Mouse (Mus musculus) CH12.LX (cell line): ENCODE data around the gene Slc26a8. TPM values are rescaled to one million over a fixed set of nuclear protein-coding genes. Genes with fewer than 3 reads are reported as not detected.
A peak's percentile ranks its signal among the peaks of the same experiment; 100 is the strongest.

Experiments used
- DNase-seq: peaks from one replicate; pipeline ENCODE4 v3.0.0-alpha.2; 2013; ENCODE audit errors: extremely low read depth
- H3K27ac ChIP-seq: 2 replicates; pipeline ENCODE4 v1.5.1; 2012; ENCODE audit warnings: low read depth, mild to moderate bottlenecking, control low read depth, moderate library complexity; ENCODE audit not compliant: insufficient read depth
- H3K27me3 ChIP-seq: replicated peaks from 2 replicates; pipeline ENCODE3; 2012; ENCODE audit warnings: inconsistent platforms
- H3K36me3 ChIP-seq, 2 experiments: replicated peaks in 1 of 2; 2 replicates each; pipeline versions ENCODE3 to v1.6.1; 2012; ENCODE audit warnings: inconsistent platforms in 1 of 2, low read length in 1 of 2, mild to moderate bottlenecking in 1 of 2, mixed read lengths in 1 of 2, moderate library complexity in 1 of 2; ENCODE audit not compliant: control insufficient read depth in 1 of 2, insufficient read depth in 1 of 2
- H3K4me1 ChIP-seq, 2 experiments: 2 replicates each; pipeline ENCODE4 v1.6.1; 2012; ENCODE audit warnings: inconsistent platforms in 1 of 2, moderate library complexity in 1 of 2; ENCODE audit not compliant: insufficient read depth in 2 of 2, control insufficient read depth in 1 of 2
- H3K4me2 ChIP-seq: 2 replicates; pipeline ENCODE4 v1.6.1; 2012; ENCODE audit warnings: low read depth, mild to moderate bottlenecking, control low read depth; ENCODE audit not compliant: poor library complexity, insufficient read depth, severe bottlenecking
- H3K4me3 ChIP-seq, 3 experiments: fragments of 150-350 bp in 1 of 3; sonication (generic) in 1 of 3; replicated peaks in 1 of 3; 2 replicates each; pipeline versions ENCODE3 to v1.5.1; 2011 to 2012; ENCODE audit warnings: low read depth in 2 of 3, low read length in 2 of 3, mild to moderate bottlenecking in 2 of 3, moderate library complexity in 2 of 3, control low read depth in 1 of 3, improper control_type of control experiment in 1 of 3, inconsistent platforms in 1 of 3, mixed read lengths in 1 of 3; ENCODE audit not compliant: poor library complexity in 1 of 3
- H3K79me2 ChIP-seq: replicated peaks from 2 replicates; pipeline ENCODE4 v1.6.1; 2012; ENCODE audit warnings: mild to moderate bottlenecking, moderate library complexity; ENCODE audit not compliant: control insufficient read depth, poor library complexity, insufficient read depth, severe bottlenecking; ENCODE audit errors: extremely low read depth
- H3K9ac ChIP-seq: 2 replicates; pipeline ENCODE4 v1.6.1; 2012; ENCODE audit warnings: low read depth, mild to moderate bottlenecking, control low read depth, moderate library complexity; ENCODE audit not compliant: insufficient read depth
- H3K9me3 ChIP-seq: replicated peaks from 2 replicates; pipeline ENCODE3; 2012; ENCODE audit warnings: low read length, inconsistent platforms, mixed read lengths
- BHLHE40 ChIP-seq: IDR thresholded peaks from 2 replicates; pipeline ENCODE4 v1.6.1; 2011; ENCODE audit warnings: mild to moderate bottlenecking, low read depth, low read length, improper control_type of control experiment
- CHD1 ChIP-seq: IDR thresholded peaks from 2 replicates; pipeline ENCODE4 v1.6.1; 2012; ENCODE audit warnings: low read depth, low read length, improper control_type of control experiment, inconsistent platforms
- CHD2 ChIP-seq: IDR thresholded peaks from 2 replicates; pipeline ENCODE4 v1.6.1; 2011; ENCODE audit warnings: low read length, improper control_type of control experiment
- CTCF ChIP-seq, 2 experiments: IDR thresholded peaks in 1 of 2; conservative IDR thresholded peaks in 1 of 2; 2 replicates each; pipeline ENCODE4 v1.5.1; 2011 to 2012; ENCODE audit warnings: low read depth in 2 of 2, low read length in 2 of 2, improper control_type of control experiment in 1 of 2, inconsistent platforms in 1 of 2, mild to moderate bottlenecking in 1 of 2, moderate library complexity in 1 of 2
- E2F4 ChIP-seq: IDR thresholded peaks from 2 replicates; pipeline ENCODE4 v1.6.1; 2011; ENCODE audit warnings: low read depth, low read length, improper control_type of control experiment; ENCODE audit not compliant: insufficient replicate concordance
- ELF1 ChIP-seq: IDR thresholded peaks from 2 replicates; pipeline ENCODE4 v1.6.1; 2014; ENCODE audit warnings: low read depth, mild to moderate bottlenecking, inconsistent platforms, low read length, improper control_type of control experiment
- EP300 ChIP-seq: IDR thresholded peaks from 2 replicates; pipeline ENCODE4 v1.6.1; 2011; ENCODE audit warnings: low read length, improper control_type of control experiment
- ETS1 ChIP-seq: conservative IDR thresholded peaks from 2 replicates; pipeline ENCODE4 v1.6.1; 2012; ENCODE audit warnings: low read depth, mild to moderate bottlenecking, inconsistent platforms, low read length, improper control_type of control experiment, moderate library complexity
- HCFC1 ChIP-seq: IDR thresholded peaks from 2 replicates; pipeline ENCODE4 v1.6.1; 2012; ENCODE audit warnings: low read depth, mild to moderate bottlenecking, inconsistent platforms, low read length, improper control_type of control experiment
- IRF4 ChIP-seq: IDR thresholded peaks from 2 replicates; pipeline ENCODE4 v1.6.1; 2014; ENCODE audit warnings: low read depth, mild to moderate bottlenecking, inconsistent platforms, low read length, improper control_type of control experiment
- JUN ChIP-seq: IDR thresholded peaks from 2 replicates; pipeline ENCODE4 v1.6.1; 2011; ENCODE audit warnings: low read depth, mild to moderate bottlenecking, low read length, improper control_type of control experiment, moderate library complexity; ENCODE audit not compliant: insufficient read depth
- JUND ChIP-seq: conservative IDR thresholded peaks from 2 replicates; pipeline ENCODE4 v1.6.1; 2011; ENCODE audit warnings: low read depth, low read length, improper control_type of control experiment
- KAT2A ChIP-seq: IDR thresholded peaks from 2 replicates; pipeline ENCODE4 v1.6.1; 2012; ENCODE audit warnings: low read length, improper control_type of control experiment, inconsistent platforms; ENCODE audit not compliant: insufficient replicate concordance
- MAFK ChIP-seq: IDR thresholded peaks from 2 replicates; pipeline ENCODE4 v1.6.1; 2011; ENCODE audit warnings: low read length, improper control_type of control experiment; ENCODE audit not compliant: insufficient replicate concordance
- MAX ChIP-seq: IDR thresholded peaks from 2 replicates; pipeline ENCODE4 v1.6.1; 2011; ENCODE audit warnings: low read length, improper control_type of control experiment
- MAZ ChIP-seq: IDR thresholded peaks from 2 replicates; pipeline ENCODE4 v1.6.1; 2012; ENCODE audit warnings: low read depth, mild to moderate bottlenecking, inconsistent platforms, low read length, improper control_type of control experiment, moderate library complexity
- MEF2A ChIP-seq: IDR thresholded peaks from 2 replicates; pipeline ENCODE4 v1.6.1; 2014; ENCODE audit warnings: low read depth, mild to moderate bottlenecking, inconsistent platforms, low read length, improper control_type of control experiment, borderline replicate concordance
- MYC ChIP-seq: IDR thresholded peaks from 2 replicates; pipeline ENCODE4 v1.6.1; 2011; ENCODE audit warnings: low read depth, mild to moderate bottlenecking, improper control_type of control experiment, low read length
- POLR2A ChIP-seq: IDR thresholded peaks from 2 replicates; pipeline ENCODE4 v1.6.1; 2011; ENCODE audit warnings: low read depth, mild to moderate bottlenecking, improper control_type of control experiment, low read length
- POLR2AphosphoS2 ChIP-seq: IDR thresholded peaks from 2 replicates; pipeline ENCODE4 v1.6.1; 2011; ENCODE audit warnings: low read depth, low read length, improper control_type of control experiment
- RCOR1 ChIP-seq: conservative IDR thresholded peaks from 2 replicates; pipeline ENCODE4 v1.6.1; 2012; ENCODE audit warnings: low read depth, mild to moderate bottlenecking, inconsistent platforms, low read length, improper control_type of control experiment
- SIN3A ChIP-seq: IDR thresholded peaks from 2 replicates; pipeline ENCODE4 v1.6.1; 2012; ENCODE audit warnings: low read length, improper control_type of control experiment, inconsistent platforms
- TBP ChIP-seq: conservative IDR thresholded peaks from 2 replicates; pipeline ENCODE4 v1.6.1; 2011; ENCODE audit warnings: low read depth, low read length, improper control_type of control experiment
- TCF12 ChIP-seq: IDR thresholded peaks from 2 replicates; pipeline ENCODE4 v1.6.1; 2014; ENCODE audit warnings: low read depth, mild to moderate bottlenecking, inconsistent platforms, low read length, improper control_type of control experiment
- UBTF ChIP-seq: IDR thresholded peaks from 2 replicates; pipeline ENCODE4 v1.6.1; 2012; ENCODE audit warnings: low read depth, mild to moderate bottlenecking, inconsistent platforms, low read length, improper control_type of control experiment, moderate library complexity
- ZC3H11A ChIP-seq: IDR thresholded peaks from 2 replicates; pipeline ENCODE4 v1.6.1; 2012; ENCODE audit warnings: low read depth, mild to moderate bottlenecking, inconsistent platforms, low read length, improper control_type of control experiment
- ZKSCAN1 ChIP-seq: IDR thresholded peaks from 2 replicates; pipeline ENCODE4 v1.6.1; 2012; ENCODE audit warnings: low read depth, inconsistent platforms, low read length, improper control_type of control experiment, borderline replicate concordance
- ZNF384 ChIP-seq: IDR thresholded peaks from 2 replicates; pipeline ENCODE4 v1.6.1; 2012; ENCODE audit warnings: low read depth, low read length, improper control_type of control experiment, inconsistent platforms
- dilution Hi-C: fragments of 300-500 bp; cut with MboI; formaldehyde crosslinking; loops from 2 replicates; pipeline ENCODE4 v1.14.3; 2020; ENCODE audit warnings: low sequenced_read_pairs; ENCODE audit not compliant: extremely low pct_unique_long_range_greater_than_20kb, extremely low pct_ligation_motif_present
- in situ Hi-C: fragments of 300-500 bp; cut with MboI; formaldehyde crosslinking; loops from 3 replicates; pipeline ENCODE4 v1.14.3; 2019; ENCODE audit warnings: low sequenced_read_pairs, low pct_ligation_motif_present, low pct_unique_long_range_greater_than_20kb, mixed read lengths
- polyA plus RNA-seq: library from polyadenylated mRNA; unstranded; fragments of >175 nt; gene quantifications from 2 replicates; pipeline ENCODE4 v1.2.1, GENCODE M21; 2012; ENCODE audit warnings: low read depth; ENCODE audit not compliant: insufficient read length
- total RNA-seq, 2 experiments: library from RNA; depleted of rRNA; stranded (reverse); fragments of 300-350 nt in 1 of 2; fragments of >200 nt in 1 of 2; gene quantifications; 2 replicates each; pipeline ENCODE4 v1.2.3; 2012 to 2014

Gene Slc26a8
- total and polyA plus RNA-seq, 3 experiments: 0.44 TPM; not detected in 2

GRCm38 (mm10) chr17:28698245-28698644, 8.2 kb upstream of the Slc26a8 start:
- H3K27me3 ChIP-seq: no peaks in the 10 kb centered on the region
- in situ Hi-C loops: loop anchor here (5.0 to 10.0 kb wide), 2 partner anchors 44 to 197 kb away; no protein-coding TSS in a partner anchor
- H3K4me3 ChIP-seq: no peak overlapping the region
- H3K9me3 ChIP-seq: no peaks in the 10 kb centered on the region
- peaks cover 0 to 45% of the 10 kb centered on the region in 2 experiments for H3K36me3 ChIP-seq
- H3K9ac ChIP-seq: 0 out of 2 replicates have a peak overlapping the region, but pooled peaks have one; percentile 35
- peak overlapping the region; percentile 69 for H3K27ac ChIP-seq
- peaks cover 32% of the 10 kb centered on the region for H3K79me2 ChIP-seq
- H3K4me1 ChIP-seq: peaks cover 25 to 83% of the 10 kb centered on the region in 2 experiments
- peak overlapping the region; percentile 77 for H3K4me2 ChIP-seq
- dilution Hi-C loops: no loop called here
- DNase-seq: peak; percentile 86
- TF ChIP-seq MAFK: 0 out of 2 replicates have a peak, but pooled peaks have one; percentile 53
- no peak for TF ChIP-seq E2F4
- no peak for TF ChIP-seq ZKSCAN1
- TF ChIP-seq MAX: 0 out of 2 replicates have a peak, but pooled peaks have one; percentile 35
- 0 out of 2 replicates have a peak, but pooled peaks have one; percentile 35 for TF ChIP-seq MYC
- no peak for TF ChIP-seq KAT2A
- TF ChIP-seq ETS1: peak; percentile 96
- peak; percentile 99 for TF ChIP-seq JUND
- TF ChIP-seq POLR2A: no peak
- peak; percentile 94 for TF ChIP-seq EP300
- peak; percentile 92 for TF ChIP-seq MEF2A
- TF ChIP-seq ZC3H11A: no peak
- peak; percentile 89 for TF ChIP-seq SIN3A
- no peak for TF ChIP-seq ELF1
- no peak for TF ChIP-seq MAZ
- no peak for TF ChIP-seq CTCF (conservative IDR thresholded peaks at IDR 0.05 in 1 of 2, IDR thresholded peaks at IDR 0.05 in 1 of 2; ENCODE audit: low read depth in 2 of 2, low read length in 2 of 2)
- no peak for TF ChIP-seq UBTF
- TF ChIP-seq CHD2: peak; percentile 80
- no peak for TF ChIP-seq CHD1
- no peak for TF ChIP-seq TBP
- TF ChIP-seq TCF12: peak; percentile 67
- peak; percentile 79 for TF ChIP-seq BHLHE40
- peak; percentile 99 for TF ChIP-seq IRF4
- TF ChIP-seq POLR2AphosphoS2: no peak
- TF ChIP-seq RCOR1: peak; percentile 83
- TF ChIP-seq JUN: peak; percentile 100
- TF ChIP-seq HCFC1: no peak
- 0 out of 2 replicates have a peak, but pooled peaks have one; percentile 8 for TF ChIP-seq ZNF384
